Comparison of ENCODE assay signal across 8 mouse cellular contexts in genomic region chr7:96210525-96211369, GRCm38 (mm10). TPM values are rescaled to one million over a fixed set of nuclear protein-coding genes. Genes with fewer than 3 reads are reported as not detected.
DNase-seq lines count a peak whose midpoint lies in the region; ATAC-seq and TF ChIP-seq lines count a peak whose summit lies in the region.

No protein-coding gene starts in this region.

- no peaks in the 10 kb centered on the region for H3K36me3 ChIP-seq in hindbrain, embryonic 12.5 days
- no peaks in the 10 kb centered on the region for H3K36me3 ChIP-seq in midbrain, embryonic 13.5 days

- TF ChIP-seq CTCF in gastrocnemius, adult 2 months (IDR thresholded peaks at IDR 0.05), result peak; percentile 44
- no peak for TF ChIP-seq CTCF in embryonic fibroblast, embryonic 13.5 days (IDR thresholded peaks at IDR 0.05; ENCODE audit: borderline replicate concordance, insufficient read depth, low read length)

- H3K4me3 ChIP-seq in gastrocnemius, adult 2 months, result peak overlapping the region; percentile 77
- H3K4me3 ChIP-seq in embryonic fibroblast, embryonic 13.5 days (ENCODE audit: insufficient read depth, low read length), result peak overlapping the region; percentile 56
- H3K4me3 ChIP-seq in hindbrain, embryonic 12.5 days, result peak overlapping the region; percentile 73
- peak overlapping the region; percentile 77 for H3K4me3 ChIP-seq in midbrain, embryonic 13.5 days (replicated peaks)

- under 1% methylated on average over 59 of the region's 62 CpGs for WGBS in hindbrain, embryonic 12.5 days
- WGBS in midbrain, embryonic 13.5 days, result under 1% methylated on average over 58 of the region's 62 CpGs

- DNase-seq in gastrocnemius, adult 2 months, result peak; percentile 44
- no peak for DNase-seq in gastrocnemius, adult 18-20 months (ENCODE audit: low spot score)
- DNase-seq in adrenal gland, adult 18-20 months (ENCODE audit: low spot score in 2 of 2), result peak; percentile 34 to 41
- DNase-seq in left cerebral cortex, postnatal 25 days (ENCODE audit: low spot score in 2 of 2), result peak; percentile 35 to 57
- DNase-seq in testis, postnatal 10 days (ENCODE audit: low spot score), result peak; percentile 66

- intact Hi-C loops in gastrocnemius, adult 2 months (cut with DNase I), result no loop called here
- intact Hi-C loops in left cerebral cortex, postnatal 25 days (cut with DNase I), result loop anchor here (2.0 to 10.0 kb wide), 7 partner anchors 164 to 704 kb away; no protein-coding TSS in a partner anchor

- H3K4me2 ChIP-seq in hindbrain, embryonic 12.5 days (replicated peaks), result peak overlapping the region; percentile 92
- peak overlapping the region; percentile 85 for H3K4me2 ChIP-seq in midbrain, embryonic 13.5 days (replicated peaks)

- H3K9ac ChIP-seq in hindbrain, embryonic 12.5 days, result peak overlapping the region; percentile 89
- peak overlapping the region; percentile 95 for H3K9ac ChIP-seq in midbrain, embryonic 13.5 days (replicated peaks)

- 0 out of 2 replicates have a peak overlapping the region, but pooled peaks have one; percentile 2 for H3K27ac ChIP-seq in gastrocnemius, adult 2 months
- H3K27ac ChIP-seq in embryonic fibroblast, embryonic 13.5 days (ENCODE audit: insufficient read depth, low read length), result no peak overlapping the region
- H3K27ac ChIP-seq in hindbrain, embryonic 12.5 days, result peak overlapping the region; percentile 94
- H3K27ac ChIP-seq in midbrain, embryonic 13.5 days, result peak overlapping the region; percentile 93

- peaks cover 22% of the 10 kb centered on the region for H3K27me3 ChIP-seq in hindbrain, embryonic 12.5 days
- H3K27me3 ChIP-seq in midbrain, embryonic 13.5 days, result peaks cover 18% of the 10 kb centered on the region

- H3K4me1 ChIP-seq in embryonic fibroblast, embryonic 13.5 days (ENCODE audit: control insufficient read depth, insufficient read depth, low read length), result no peaks in the 10 kb centered on the region; the same call in 1 of the 2 replicates
- H3K4me1 ChIP-seq in hindbrain, embryonic 12.5 days, result peaks cover 20% of the 10 kb centered on the region
- peaks cover 45% of the 10 kb centered on the region for H3K4me1 ChIP-seq in midbrain, embryonic 13.5 days (replicated peaks)

- peak; percentile 74 for ATAC-seq in hindbrain, embryonic 12.5 days (ENCODE audit: low FRiP score)
- peak; percentile 70 for ATAC-seq in midbrain, embryonic 13.5 days

- no peak for TF ChIP-seq POLR2A in embryonic fibroblast, embryonic 13.5 days (IDR thresholded peaks at IDR 0.05; ENCODE audit: low read depth, low read length)

- no peaks in the 10 kb centered on the region for H3K9me3 ChIP-seq in hindbrain, embryonic 12.5 days (replicated peaks)
- H3K9me3 ChIP-seq in midbrain, embryonic 13.5 days, result no peaks in the 10 kb centered on the region

RNA-seq across cellular contexts. Expression of gene Tenm4, which starts 39.7 kb away (rescaled TPM):
- under 1 TPM; 0.13 to 0.73 TPM for total RNA-seq in gastrocnemius, adult 2 months (2021)
- 1 to 10 TPM; 1.0 to 1.9 TPM for total RNA-seq in gastrocnemius, adult 18-20 months (2021)
- total RNA-seq in adrenal gland, adult 18-20 months (2021), result 10 to 100 TPM; 11.8 to 27.2 TPM
- polyA plus RNA-seq in embryonic fibroblast, embryonic 13.5 days (2011; ENCODE audit: insufficient read length, low read depth, missing spikeins), result 4.8 and 17.3 TPM in 2 replicates
- 38.5 and 43.1 TPM in 2 replicates for polyA plus RNA-seq in hindbrain, embryonic 12.5 days (2016; fragmentation: Nextera tagmentation; extraction: Ambion mirVana)
- total RNA-seq in left cerebral cortex, postnatal 25 days (2021), result 100 to 1,000 TPM; 134 to 162 TPM
- 41.9 and 47.1 TPM in 2 replicates for polyA plus RNA-seq in midbrain, embryonic 13.5 days (2015; fragmentation: Nextera tagmentation; extraction: Ambion mirVana)

Comparison
In these comparisons a context has a peak if more than half of its experiments do, and no peak if none do; other contexts are left out.
1. RNA of gene Tenm4, which starts 39.7 kb away (total RNA-seq): 134 to 162 TPM in left cerebral cortex, postnatal 25 days; 11.8 to 27.2 TPM in adrenal gland, adult 18-20 months, 1.0 to 1.9 TPM in gastrocnemius, adult 18-20 months and 0.13 to 0.73 TPM in gastrocnemius, adult 2 months; every median in the first group is over 4 times any median in the second.
2. Peak in every context shown above with its lines, with median percentiles within 50 percentile points of each other: H3K4me3 ChIP-seq.